Mouse (Mus musculus): ENCODE data around the gene Dab1.

Gene Dab1

GRCm38 (mm10) chr4:104113209-104114005 is 494.2 kb downstream of the Dab1 start:
- no peak for DNase-seq (ENCODE audit: low read depth)

- no peak for DNase-seq (ENCODE audit: low read depth)
These were observed 494.8 kb downstream of the Dab1 start for GRCm38 (mm10) chr4:104114006-104114361.

GRCm38 (mm10) chr4:104120108-104120507 is 500.9 kb downstream of the Dab1 start:
- DNase-seq (ENCODE audit: low read depth), result no peak

GRCm38 (mm10) chr4:104121959-104122358 is 502.8 kb downstream of the Dab1 start:
- DNase-seq (ENCODE audit: low read depth), result no peak

- no peak for DNase-seq (ENCODE audit: low read depth)
These were observed 503.2 kb downstream of the Dab1 start for GRCm38 (mm10) chr4:104122364-104122763.

GRCm38 (mm10) chr4:104153637-104154036 is 534.5 kb downstream of the Dab1 start:
- no peak for DNase-seq (ENCODE audit: low read depth)

- DNase-seq (ENCODE audit: low read depth), result no peak
These were observed 558.9 kb downstream of the Dab1 start for GRCm38 (mm10) chr4:104178067-104178466.

- no peak for DNase-seq (ENCODE audit: low read depth)
These were observed 567.2 kb downstream of the Dab1 start for GRCm38 (mm10) chr4:104186311-104186710.

GRCm38 (mm10) chr4:104198635-104199034 is 579.5 kb downstream of the Dab1 start:
- no peak for DNase-seq (ENCODE audit: low read depth)

- DNase-seq (ENCODE audit: low read depth), result no peak
These were observed 582.5 kb downstream of the Dab1 start for GRCm38 (mm10) chr4:104201686-104202085.

GRCm38 (mm10) chr4:104204047-104204446 is 584.9 kb downstream of the Dab1 start:
- no peak for DNase-seq (ENCODE audit: low read depth)

- DNase-seq (ENCODE audit: low read depth), result no peak
These were observed 587.5 kb downstream of the Dab1 start for GRCm38 (mm10) chr4:104206639-104207038.

- no peak for DNase-seq (ENCODE audit: low read depth)
These were observed 589.9 kb downstream of the Dab1 start for GRCm38 (mm10) chr4:104209081-104209480.

GRCm38 (mm10) chr4:104210796-104211195 is 591.6 kb downstream of the Dab1 start:
- DNase-seq (ENCODE audit: low read depth), result no peak

- DNase-seq (ENCODE audit: low read depth), result no peak
These were observed 592.6 kb downstream of the Dab1 start for GRCm38 (mm10) chr4:104211531-104212455.

GRCm38 (mm10) chr4:104214724-104215123 is 595.6 kb downstream of the Dab1 start:
- no peak for DNase-seq (ENCODE audit: low read depth)

GRCm38 (mm10) chr4:104217336-104217735 is 598.2 kb downstream of the Dab1 start:
- no peak for DNase-seq (ENCODE audit: low read depth)

- DNase-seq (ENCODE audit: low read depth), result no peak
These were observed 599.6 kb downstream of the Dab1 start for GRCm38 (mm10) chr4:104218765-104219164.

GRCm38 (mm10) chr4:104220099-104220498 is 600.9 kb downstream of the Dab1 start:
- DNase-seq (ENCODE audit: low read depth), result no peak

- no peak for DNase-seq (ENCODE audit: low read depth)
These were observed 610.1 kb downstream of the Dab1 start for GRCm38 (mm10) chr4:104229296-104229695.

GRCm38 (mm10) chr4:104246506-104246905 is 627.3 kb downstream of the Dab1 start:
- DNase-seq (ENCODE audit: low read depth), result no peak

- DNase-seq (ENCODE audit: low read depth), result no peak
These were observed 630.3 kb downstream of the Dab1 start for GRCm38 (mm10) chr4:104249462-104249861.

GRCm38 (mm10) chr4:104257776-104258175 is 638.6 kb downstream of the Dab1 start:
- DNase-seq (ENCODE audit: low read depth), result no peak
